Mouse (Mus musculus): ENCODE results near the gene Stx8. TPM values are rescaled to one million over a fixed set of nuclear protein-coding genes. Genes with fewer than 3 reads are reported as not detected.
A peak's percentile ranks its signal among the peaks of the same experiment; 100 is the strongest.

Gene Stx8
- polyA plus RNA-seq, 1 experiment = 35.8 TPM

DNA sequence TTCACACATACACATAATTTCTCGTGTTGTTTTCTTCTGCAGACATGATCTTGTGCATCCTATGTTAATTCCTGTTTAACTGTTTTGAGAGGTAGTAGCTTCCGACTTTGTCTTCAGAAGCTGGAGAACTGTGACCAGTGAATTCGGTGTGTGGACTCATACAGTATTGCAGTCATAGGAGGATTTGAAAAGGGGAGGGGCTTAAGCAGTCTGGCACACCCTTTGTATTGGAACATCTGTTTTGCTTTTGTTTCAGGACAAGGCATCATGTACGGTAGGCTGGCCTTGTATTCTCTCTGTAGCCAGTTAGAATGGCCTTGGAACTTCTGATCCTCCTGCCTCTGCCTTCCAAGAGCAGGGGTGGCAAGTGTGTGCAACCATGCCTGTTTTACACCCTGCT, 30.0 kb downstream of the Stx8 start:
- no peak for TF ChIP-seq CTCF (IDR thresholded peaks at IDR 0.05; ENCODE audit: low read depth, low read length)
- TF ChIP-seq POLR2A (IDR thresholded peaks at IDR 0.05; ENCODE audit: insufficient read depth, low read length) = no peak
- no peak for TF ChIP-seq EP300 (IDR thresholded peaks at IDR 0.05; ENCODE audit: insufficient read depth, low read depth, low read length)
- no peaks in the 10 kb centered on the region for H3K36me3 ChIP-seq (ENCODE audit: control insufficient read depth, insufficient read depth, low read length, poor library complexity, severe bottlenecking)

DNA sequence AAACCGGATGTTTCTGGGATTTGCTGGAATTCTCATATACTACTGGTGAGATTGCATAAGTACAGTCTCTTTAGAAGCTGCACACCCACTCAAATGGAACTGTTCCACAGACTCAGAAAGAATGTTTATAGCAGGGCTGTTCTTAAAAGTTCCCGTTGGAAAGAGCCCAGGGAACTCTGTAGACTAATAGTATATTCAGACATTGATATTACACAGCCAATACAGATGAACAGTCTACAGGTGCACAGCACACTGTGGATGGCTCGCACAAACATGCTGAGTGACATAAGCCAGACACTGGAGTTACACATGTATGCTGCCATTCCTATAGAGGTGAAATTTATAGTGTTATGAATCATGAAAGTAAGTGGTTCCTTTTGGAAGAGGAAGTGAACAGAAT, 32.9 kb downstream of the Stx8 start:
- Histone ChIP-seq H3K27ac (ENCODE audit: insufficient read depth, low read length) (no peak overlapping the region), H3K27me3 (ENCODE audit: control insufficient read depth, insufficient read depth, low read length, poor library complexity, severe bottlenecking) (no peaks in the 10 kb centered on the region)

More for the DNA sequence above, 30.0 kb downstream of the Stx8 start:
- no peaks in the 10 kb centered on the region for H3K27me3 ChIP-seq (ENCODE audit: control insufficient read depth, insufficient read depth, low read length, poor library complexity, severe bottlenecking)
- H3K27ac ChIP-seq (ENCODE audit: insufficient read depth, low read length) = no peak overlapping the region
- no peak overlapping the region for H3K9ac ChIP-seq (ENCODE audit: low read depth, poor library complexity, severe bottlenecking)
- H3K4me1 ChIP-seq (ENCODE audit: control insufficient read depth, insufficient read depth, low read length) = no peaks in the 10 kb centered on the region
- no peaks in the 10 kb centered on the region for H3K9me3 ChIP-seq (replicated peaks; ENCODE audit: control insufficient read depth, insufficient read depth, low read length, poor library complexity, severe bottlenecking)
- no peak overlapping the region for H3K4me3 ChIP-seq (ENCODE audit: low read depth, low read length)

DNA sequence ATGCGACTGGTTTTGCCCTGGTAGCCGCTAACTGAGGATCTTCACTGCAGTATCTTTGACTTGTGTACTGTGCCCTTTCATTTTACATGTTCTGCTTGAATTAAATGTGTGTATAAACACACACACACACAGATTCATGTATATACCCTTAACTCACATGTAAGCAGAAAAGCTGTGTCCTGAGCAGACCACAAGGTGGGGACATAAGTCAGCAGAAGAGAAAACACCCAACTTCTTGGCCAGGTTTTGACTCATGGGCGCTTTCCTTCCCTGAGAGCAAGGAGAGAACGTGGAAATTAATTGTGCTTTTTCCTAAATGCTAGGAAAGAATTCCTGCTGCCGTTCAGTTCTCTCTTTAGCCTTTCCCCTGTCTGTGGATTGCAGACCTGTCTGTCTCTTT, 33.6 kb downstream of the Stx8 start:
- Histone ChIP-seq H3K4me1 (ENCODE audit: control insufficient read depth, insufficient read depth, low read length) (no peaks in the 10 kb centered on the region), H3K9me3 (replicated peaks; ENCODE audit: control insufficient read depth, insufficient read depth, low read length, poor library complexity, severe bottlenecking) (no peaks in the 10 kb centered on the region), H3K27ac (ENCODE audit: insufficient read depth, low read length) (no peak overlapping the region), H3K9ac (ENCODE audit: low read depth, poor library complexity, severe bottlenecking) (no peak overlapping the region), H3K36me3 (ENCODE audit: control insufficient read depth, insufficient read depth, low read length, poor library complexity, severe bottlenecking) (no peaks in the 10 kb centered on the region), H3K27me3 (ENCODE audit: control insufficient read depth, insufficient read depth, low read length, poor library complexity, severe bottlenecking) (no peaks in the 10 kb centered on the region), H3K4me3 (ENCODE audit: low read depth, low read length) (no peak overlapping the region)
- no peak for TF ChIP-seq POLR2A (IDR thresholded peaks at IDR 0.05; ENCODE audit: insufficient read depth, low read length)

More for the DNA sequence above, 32.9 kb downstream of the Stx8 start:
- H3K4me1 ChIP-seq (ENCODE audit: control insufficient read depth, insufficient read depth, low read length) = no peaks in the 10 kb centered on the region
- H3K4me3 ChIP-seq (ENCODE audit: low read depth, low read length) = no peak overlapping the region
- H3K9me3 ChIP-seq (replicated peaks; ENCODE audit: control insufficient read depth, insufficient read depth, low read length, poor library complexity, severe bottlenecking) = no peaks in the 10 kb centered on the region
- no peaks in the 10 kb centered on the region for H3K36me3 ChIP-seq (ENCODE audit: control insufficient read depth, insufficient read depth, low read length, poor library complexity, severe bottlenecking)
- no peak for TF ChIP-seq EP300 (IDR thresholded peaks at IDR 0.05; ENCODE audit: insufficient read depth, low read depth, low read length)
- H3K9ac ChIP-seq (ENCODE audit: low read depth, poor library complexity, severe bottlenecking) = no peak overlapping the region

DNA sequence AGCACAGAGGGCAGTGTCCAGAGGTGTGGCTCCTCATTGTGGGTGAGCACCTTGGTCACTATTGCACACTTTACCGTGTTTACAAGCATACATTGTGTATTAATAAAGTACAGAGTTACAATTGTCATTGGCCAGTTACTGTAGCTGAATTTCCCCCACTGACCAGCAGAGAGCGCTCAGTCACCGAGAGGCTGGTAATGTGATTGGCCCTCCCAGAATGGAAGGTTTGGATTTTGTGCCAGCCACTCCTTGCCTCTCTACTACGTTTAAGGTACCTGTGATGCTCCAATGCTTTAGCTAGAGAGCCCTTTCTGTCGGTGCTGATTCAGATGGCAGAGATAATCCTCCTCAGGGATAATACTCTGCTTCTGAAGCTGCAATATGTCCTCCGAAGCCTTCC, 38.2 kb downstream of the Stx8 start:
- no peaks in the 10 kb centered on the region for H3K9me3 ChIP-seq (replicated peaks; ENCODE audit: control insufficient read depth, insufficient read depth, low read length, poor library complexity, severe bottlenecking)
- TF ChIP-seq CTCF (IDR thresholded peaks at IDR 0.05; ENCODE audit: low read depth, low read length) (peak; percentile 84), POLR2A (IDR thresholded peaks at IDR 0.05; ENCODE audit: insufficient read depth, low read length) (no peak), EP300 (IDR thresholded peaks at IDR 0.05; ENCODE audit: insufficient read depth, low read depth, low read length) (no peak)
- no peaks in the 10 kb centered on the region for H3K4me1 ChIP-seq (ENCODE audit: control insufficient read depth, insufficient read depth, low read length)
- no peaks in the 10 kb centered on the region for H3K36me3 ChIP-seq (ENCODE audit: control insufficient read depth, insufficient read depth, low read length, poor library complexity, severe bottlenecking)
- H3K9ac ChIP-seq (ENCODE audit: low read depth, poor library complexity, severe bottlenecking) = no peak overlapping the region
- H3K27ac ChIP-seq (ENCODE audit: insufficient read depth, low read length) = no peak overlapping the region
- no peak overlapping the region for H3K4me3 ChIP-seq (ENCODE audit: low read depth, low read length)
- no peaks in the 10 kb centered on the region for H3K27me3 ChIP-seq (ENCODE audit: control insufficient read depth, insufficient read depth, low read length, poor library complexity, severe bottlenecking)

DNA sequence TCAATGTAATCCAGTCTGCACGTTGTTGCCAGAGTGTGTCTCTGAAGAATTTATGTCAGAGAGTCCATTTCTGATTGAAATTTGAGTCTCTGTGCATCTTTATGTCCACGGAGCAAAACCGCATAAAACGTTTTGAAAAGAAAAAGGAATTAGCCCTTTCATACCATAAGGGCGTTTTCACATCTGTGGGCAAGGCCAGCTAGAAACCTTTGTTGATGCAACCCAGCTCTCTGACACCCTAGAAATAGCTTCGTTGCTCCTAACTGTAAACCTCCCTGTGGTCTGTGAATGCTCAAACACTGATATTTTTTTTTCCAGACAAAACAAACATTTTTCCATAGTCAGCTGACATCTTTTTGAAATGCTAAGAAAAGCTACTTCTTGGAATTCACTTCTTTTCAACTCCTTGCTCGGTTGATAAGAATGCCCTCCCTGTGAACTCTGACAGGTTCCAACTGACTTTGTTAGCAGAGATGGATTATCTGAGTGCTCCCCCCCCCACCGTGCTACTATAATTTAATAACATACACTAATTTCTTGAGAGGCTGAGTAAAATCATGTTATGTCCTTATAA, 40.3 kb downstream of the Stx8 start:
- Histone ChIP-seq H3K36me3 (ENCODE audit: control insufficient read depth, insufficient read depth, low read length, poor library complexity, severe bottlenecking) (no peaks in the 10 kb centered on the region), H3K27me3 (ENCODE audit: control insufficient read depth, insufficient read depth, low read length, poor library complexity, severe bottlenecking) (no peaks in the 10 kb centered on the region), H3K9me3 (replicated peaks; ENCODE audit: control insufficient read depth, insufficient read depth, low read length, poor library complexity, severe bottlenecking) (no peaks in the 10 kb centered on the region), H3K9ac (ENCODE audit: low read depth, poor library complexity, severe bottlenecking) (no peak overlapping the region), H3K4me1 (ENCODE audit: control insufficient read depth, insufficient read depth, low read length) (no peaks in the 10 kb centered on the region), H3K27ac (ENCODE audit: insufficient read depth, low read length) (no peak overlapping the region), H3K4me3 (ENCODE audit: low read depth, low read length) (no peak overlapping the region)
- no peak for TF ChIP-seq POLR2A (IDR thresholded peaks at IDR 0.05; ENCODE audit: insufficient read depth, low read length)
- TF ChIP-seq EP300 (IDR thresholded peaks at IDR 0.05; ENCODE audit: insufficient read depth, low read depth, low read length) = no peak
- no peak for TF ChIP-seq CTCF (IDR thresholded peaks at IDR 0.05; ENCODE audit: low read depth, low read length)

DNA sequence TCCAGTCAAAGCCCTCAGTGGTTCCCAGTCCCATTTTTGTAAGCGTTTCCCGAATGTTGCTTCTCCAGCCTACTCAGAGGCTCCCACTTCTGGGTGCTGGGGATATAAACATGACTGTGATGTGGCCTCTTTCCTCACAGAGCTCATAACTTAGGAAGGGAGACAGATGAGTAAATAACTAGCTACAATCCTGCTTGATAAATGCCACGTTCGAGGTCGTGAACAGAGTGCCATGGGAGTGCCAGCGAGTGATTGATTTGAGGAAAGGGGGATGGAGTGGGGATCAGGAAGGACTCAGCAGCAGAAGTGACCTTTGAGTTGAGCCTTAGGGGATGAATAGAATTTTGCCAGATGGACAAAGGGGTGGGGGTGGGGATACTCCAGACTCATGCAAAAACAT, 41.7 kb downstream of the Stx8 start:
- Histone ChIP-seq H3K9me3 (replicated peaks; ENCODE audit: control insufficient read depth, insufficient read depth, low read length, poor library complexity, severe bottlenecking) (no peaks in the 10 kb centered on the region), H3K36me3 (ENCODE audit: control insufficient read depth, insufficient read depth, low read length, poor library complexity, severe bottlenecking) (no peaks in the 10 kb centered on the region), H3K4me3 (ENCODE audit: low read depth, low read length) (no peak overlapping the region), H3K27me3 (ENCODE audit: control insufficient read depth, insufficient read depth, low read length, poor library complexity, severe bottlenecking) (no peaks in the 10 kb centered on the region), H3K4me1 (ENCODE audit: control insufficient read depth, insufficient read depth, low read length) (no peaks in the 10 kb centered on the region), H3K9ac (ENCODE audit: low read depth, poor library complexity, severe bottlenecking) (no peak overlapping the region), H3K27ac (ENCODE audit: insufficient read depth, low read length) (no peak overlapping the region)
- TF ChIP-seq CTCF (IDR thresholded peaks at IDR 0.05; ENCODE audit: low read depth, low read length) (no peak), POLR2A (IDR thresholded peaks at IDR 0.05; ENCODE audit: insufficient read depth, low read length) (no peak), EP300 (IDR thresholded peaks at IDR 0.05; ENCODE audit: insufficient read depth, low read depth, low read length) (no peak)

Data from ES-Bruce4 (cell line).